11 mouse cellular contexts compared by ENCODE assay signal in the genomic region with DNA sequence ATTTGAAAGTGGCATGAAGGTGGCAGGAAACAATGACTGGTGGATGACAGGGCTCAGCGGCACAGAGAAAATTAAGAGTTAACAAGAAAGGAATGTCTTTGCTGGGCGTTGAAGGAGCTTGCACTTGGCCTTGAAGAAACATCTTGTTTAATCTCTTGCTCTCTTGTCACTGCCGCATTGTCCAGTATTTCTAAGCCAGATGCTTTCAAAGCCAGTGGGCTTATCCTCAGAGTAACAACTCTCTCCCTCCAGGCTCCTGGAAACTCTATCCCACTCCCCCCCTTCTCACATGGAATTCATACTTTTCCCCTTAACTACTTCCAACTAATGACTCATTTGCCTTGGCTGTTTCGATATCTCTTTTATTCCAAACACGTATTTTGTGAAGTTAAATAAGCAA.
DNase-seq lines count a peak whose midpoint lies in the region; ATAC-seq and TF ChIP-seq lines count a peak whose summit lies in the region.
"Had no signal": no experiment of that assay in that cellular context is flagged by ENCODE, and none has a peak within 500 bp of the region (broad histone marks: within the 10 kb centered on the region; RNA-seq: fewer than 3 reads in every experiment).

No protein-coding gene starts in this region.

- TF ChIP-seq CTCF in testis, adult 2 months (IDR thresholded peaks at IDR 0.05; ENCODE audit: control insufficient read depth, insufficient read depth, insufficient replicate concordance, low read depth, low read length): no peak

- TF ChIP-seq POLR2A in testis, adult 2 months (IDR thresholded peaks at IDR 0.05; ENCODE audit: control insufficient read depth, low read depth, low read length): no peak

- H3K4me1 ChIP-seq in embryonic facial prominence, embryonic 11.5 days (ENCODE audit: control insufficient read depth, insufficient read depth, low read length): no peaks in the 10 kb centered on the region
- peaks cover 36% of the 10 kb centered on the region for H3K4me1 ChIP-seq in embryonic facial prominence, embryonic 10.5 days
- no peaks in the 10 kb centered on the region for H3K4me1 ChIP-seq in testis, adult 2 months (ENCODE audit: control insufficient read depth, insufficient read depth, low read length)
- peaks cover 31% of the 10 kb centered on the region for H3K4me1 ChIP-seq in intestine, embryonic 14.5 days (replicated peaks; ENCODE audit: control insufficient read depth, insufficient read depth, low read length)
- peaks cover 27% of the 10 kb centered on the region for H3K4me1 ChIP-seq in stomach, embryonic 16.5 days (ENCODE audit: control insufficient read depth, insufficient read depth, low read length)

- no peaks in the 10 kb centered on the region for H3K27me3 ChIP-seq in embryonic facial prominence, embryonic 11.5 days (ENCODE audit: control insufficient read depth, insufficient read depth, low read length)
- H3K27me3 ChIP-seq in embryonic facial prominence, embryonic 10.5 days (replicated peaks; ENCODE audit: low read depth, poor library complexity, severe bottlenecking): no peaks in the 10 kb centered on the region
- H3K27me3 ChIP-seq in testis, adult 2 months (ENCODE audit: control insufficient read depth, insufficient read depth, low read length): no peaks in the 10 kb centered on the region
- H3K27me3 ChIP-seq in intestine, embryonic 14.5 days (replicated peaks; ENCODE audit: control insufficient read depth, insufficient read depth, low read length): no peaks in the 10 kb centered on the region
- no peaks in the 10 kb centered on the region for H3K27me3 ChIP-seq in stomach, embryonic 16.5 days (ENCODE audit: control insufficient read depth, insufficient read depth, low read length)
- H3K27me3 ChIP-seq: midbrain, embryonic 12.5 days had no signal

- H3K4me3 ChIP-seq in embryonic facial prominence, embryonic 11.5 days (ENCODE audit: low read depth, low read length): no peak overlapping the region
- H3K4me3 ChIP-seq in embryonic facial prominence, embryonic 10.5 days: no peak overlapping the region
- H3K4me3 ChIP-seq in testis, adult 2 months (ENCODE audit: control insufficient read depth, low read depth, low read length): no peak overlapping the region
- peak overlapping the region; percentile 42; the same call in 1 of the 2 replicates for H3K4me3 ChIP-seq in intestine, embryonic 14.5 days (ENCODE audit: low read depth, low read length)
- no peak overlapping the region; the same call in 1 of the 2 replicates for H3K4me3 ChIP-seq in stomach, embryonic 16.5 days (replicated peaks; ENCODE audit: low read length)
- H3K4me3 ChIP-seq: midbrain, embryonic 12.5 days had no signal

- WGBS in embryonic facial prominence, embryonic 11.5 days: 59% methylated on average over 5 of the region's 5 CpGs
- 65% methylated on average over 5 of the region's 5 CpGs for WGBS in embryonic facial prominence, embryonic 10.5 days
- 36% methylated on average over 5 of the region's 5 CpGs for WGBS in intestine, embryonic 14.5 days
- WGBS in stomach, embryonic 16.5 days: 30% methylated on average over 5 of the region's 5 CpGs

- no peak for ATAC-seq in embryonic facial prominence, embryonic 11.5 days (replicated peaks; ENCODE audit: insufficient number of reproducible peaks, low FRiP score, low TSS enrichment, low read depth)
- no peak for ATAC-seq in intestine, embryonic 14.5 days (replicated peaks; ENCODE audit: low FRiP score, low TSS enrichment, low read depth)
- 0 out of 2 replicates have a peak, but pooled peaks have one; percentile 5 for ATAC-seq in stomach, embryonic 16.5 days (ENCODE audit: insufficient read depth, low FRiP score)

- no peaks in the 10 kb centered on the region for H3K9me3 ChIP-seq in embryonic facial prominence, embryonic 11.5 days (replicated peaks; ENCODE audit: control insufficient read depth, low read length)
- peaks cover 5% of the 10 kb centered on the region for H3K9me3 ChIP-seq in embryonic facial prominence, embryonic 10.5 days
- H3K9me3 ChIP-seq in intestine, embryonic 14.5 days (ENCODE audit: control insufficient read depth, low read length): no peaks in the 10 kb centered on the region
- H3K9me3 ChIP-seq in stomach, embryonic 16.5 days (replicated peaks; ENCODE audit: control insufficient read depth, low read length): no peaks in the 10 kb centered on the region

- no peak overlapping the region for H3K9ac ChIP-seq in embryonic facial prominence, embryonic 11.5 days (replicated peaks; ENCODE audit: low read length)
- peak overlapping the region; percentile 81; the same call in 1 of the 2 replicates for H3K9ac ChIP-seq in intestine, embryonic 14.5 days (ENCODE audit: low read length)
- H3K9ac ChIP-seq in stomach, embryonic 16.5 days (ENCODE audit: low read length): peak overlapping the region; percentile 67
- H3K9ac ChIP-seq: midbrain, embryonic 12.5 days had no signal

- H3K36me3 ChIP-seq in embryonic facial prominence, embryonic 11.5 days (replicated peaks; ENCODE audit: control insufficient read depth, insufficient read depth, low read depth, low read length): no peaks in the 10 kb centered on the region
- peaks cover 5% of the 10 kb centered on the region for H3K36me3 ChIP-seq in embryonic facial prominence, embryonic 10.5 days (replicated peaks)
- H3K36me3 ChIP-seq in testis, adult 2 months (ENCODE audit: control insufficient read depth, insufficient read depth, low read length): no peaks in the 10 kb centered on the region
- no peaks in the 10 kb centered on the region for H3K36me3 ChIP-seq in intestine, embryonic 14.5 days (ENCODE audit: control insufficient read depth, insufficient read depth, low read length)
- H3K36me3 ChIP-seq in stomach, embryonic 16.5 days (ENCODE audit: control insufficient read depth, insufficient read depth, low read length): no peaks in the 10 kb centered on the region

- no peak overlapping the region for H3K4me2 ChIP-seq in embryonic facial prominence, embryonic 11.5 days (ENCODE audit: low read depth, low read length)
- peak overlapping the region; percentile 52 for H3K4me2 ChIP-seq in intestine, embryonic 14.5 days (ENCODE audit: low read length)
- peak overlapping the region; percentile 50; the same call in 1 of the 2 replicates for H3K4me2 ChIP-seq in stomach, embryonic 16.5 days (ENCODE audit: low read depth, low read length)
- H3K4me2 ChIP-seq: midbrain, embryonic 12.5 days had no signal

- H3K27ac ChIP-seq in embryonic facial prominence, embryonic 11.5 days (replicated peaks; ENCODE audit: low read depth, low read length): 0 out of 2 replicates have a peak overlapping the region, but pooled peaks have one; percentile 36
- no peak overlapping the region; the same call in 1 of the 2 replicates for H3K27ac ChIP-seq in embryonic facial prominence, embryonic 10.5 days (replicated peaks)
- H3K27ac ChIP-seq in testis, adult 2 months (ENCODE audit: control insufficient read depth, insufficient read depth, low read depth, low read length): peak overlapping the region; percentile 57
- peak overlapping the region; percentile 98 for H3K27ac ChIP-seq in intestine, embryonic 14.5 days (ENCODE audit: low read depth)
- H3K27ac ChIP-seq in stomach, embryonic 16.5 days (ENCODE audit: low read length): peak overlapping the region; percentile 97
- H3K27ac ChIP-seq: midbrain, embryonic 12.5 days had no signal

- no peak for DNase-seq in embryonic facial prominence, embryonic 11.5 days (ENCODE audit: low spot score)
- DNase-seq in embryonic facial prominence, embryonic 10.5 days (ENCODE audit: low spot score): no peak
- DNase-seq in testis, postnatal 10 days (ENCODE audit: low spot score): no peak
- DNase-seq in intestine, embryonic 14.5 days (ENCODE audit: low spot score): no peak
- DNase-seq in layer of hippocampus, adult 9-10 months (ENCODE audit: low spot score): no peak
- no peak for DNase-seq in urinary bladder, postnatal 36 days (ENCODE audit: low spot score in 2 of 2)
- DNase-seq: cerebellum, adult 2 months; right cerebral cortex, adult 18-20 months had no signal
